Mouse (Mus musculus) liver, postnatal 0 days (tissue): ENCODE results near the gene Cxcl12.

Experiments used
- CTCF ChIP-seq: sonication (generic); IDR thresholded peaks from 2 replicates; pipeline ENCODE4 v1.5.1; 2016; ENCODE audit warnings: antibody characterized with exemption, low read depth
- EP300 ChIP-seq: IDR thresholded peaks from 2 replicates; pipeline ENCODE4 v1.6.1; 2016; ENCODE audit warnings: antibody characterized with exemption, low read depth, mild to moderate bottlenecking

- TF ChIP-seq CTCF, result no peak
- TF ChIP-seq EP300, result no peak
Measured at GRCm38 (mm10) chr6:117206834-117207233, 38.5 kb downstream of the Cxcl12 start.
